Mouse (Mus musculus) C2C12 (cell line): ENCODE data around the gene Nop56. TPM values are rescaled to one million over a fixed set of nuclear protein-coding genes. Genes with fewer than 3 reads are reported as not detected.

Experiments
- H3K27me3 ChIP-seq: one replicate; pipeline ENCODE4 v1.6.1; 2011; ENCODE audit not compliant: control insufficient read depth, insufficient read depth, insufficient read length
- H3K36me3 ChIP-seq: one replicate; pipeline ENCODE4 v1.6.1; 2011; ENCODE audit not compliant: control insufficient read depth, insufficient read depth
- H3K4me3 ChIP-seq: one replicate; pipeline ENCODE4 v1.5.1; 2011; ENCODE audit warnings: mild to moderate bottlenecking, control low read depth; ENCODE audit not compliant: poor library complexity, insufficient read depth, severe bottlenecking
- H3K79me2 ChIP-seq: one replicate; pipeline ENCODE4 v1.6.1; 2011; ENCODE audit not compliant: control insufficient read depth, insufficient read depth
- H3K79me3 ChIP-seq: one replicate; pipeline ENCODE4 v1.6.1; 2011; ENCODE audit warnings: low read depth, control low read depth
- H3ac ChIP-seq: one replicate; pipeline ENCODE3; 2011; ENCODE audit warnings: low read depth; ENCODE audit not compliant: control insufficient read depth, insufficient read length
- CEBPB ChIP-seq: IDR thresholded peaks from one replicate; pipeline ENCODE4 v1.6.1; 2011; ENCODE audit warnings: low read depth, mild to moderate bottlenecking, control low read depth, moderate library complexity
- CTCF ChIP-seq: IDR thresholded peaks from one replicate; pipeline ENCODE4 v1.5.1; 2011; ENCODE audit not compliant: control insufficient read depth, insufficient read depth, insufficient read length
- FOSL1 ChIP-seq: IDR thresholded peaks from one replicate; pipeline ENCODE4 v1.8.0; 2011; ENCODE audit warnings: mild to moderate bottlenecking, low read length; ENCODE audit not compliant: poor library complexity, insufficient read depth, severe bottlenecking
- MAX ChIP-seq: IDR thresholded peaks from one replicate; pipeline ENCODE4 v1.6.1; 2011; ENCODE audit warnings: mild to moderate bottlenecking, control low read depth
- MYOD1 ChIP-seq: IDR thresholded peaks from one replicate; pipeline ENCODE4 v1.6.1; 2011; ENCODE audit warnings: low read depth; ENCODE audit not compliant: control insufficient read depth, insufficient read length
- MYOG ChIP-seq: IDR thresholded peaks from one replicate; pipeline ENCODE4 v1.6.1; 2011; ENCODE audit not compliant: control insufficient read depth, insufficient read length; ENCODE audit errors: extremely low read depth
- USF1 ChIP-seq: IDR thresholded peaks from one replicate; pipeline ENCODE4 v1.6.1; 2011; ENCODE audit warnings: low read depth, mild to moderate bottlenecking, control low read depth, moderate library complexity
- polyA plus RNA-seq: library from polyadenylated mRNA; unstranded; fragments of >200 nt; fragmentation: generic; extraction: Trizol; gene quantifications from one replicate; pipeline ENCODE4 v1.2.1, GENCODE M21; 2012; ENCODE audit warnings: missing spikeins

Gene Nop56
- polyA plus RNA-seq, 1 experiment = 293 TPM

GRCm38 (mm10) chr2:130262398-130262797, 11.8 kb upstream of the Nop56 start:
- no peaks in the 10 kb centered on the region for H3K79me2 ChIP-seq
- no peak overlapping the region for H3ac ChIP-seq
- TF ChIP-seq CTCF = no peak
- TF ChIP-seq USF1 = no peak
- TF ChIP-seq MAX = no peak
- no peak for TF ChIP-seq FOSL1
- no peak for TF ChIP-seq MYOD1
- TF ChIP-seq MYOG = no peak
- no peak for TF ChIP-seq CEBPB
- no peak overlapping the region for H3K4me3 ChIP-seq
- peaks cover 29% of the 10 kb centered on the region for H3K27me3 ChIP-seq
- no peaks in the 10 kb centered on the region for H3K36me3 ChIP-seq
- no peaks in the 10 kb centered on the region for H3K79me3 ChIP-seq

GRCm38 (mm10) chr2:130265520-130265919, 8.7 kb upstream of the Nop56 start:
- no peaks in the 10 kb centered on the region for H3K79me2 ChIP-seq
- no peak overlapping the region for H3K4me3 ChIP-seq

GRCm38 (mm10) chr2:130268074-130268473, 6.2 kb upstream of the Nop56 start:
- Histone ChIP-seq H3K4me3 (no peak overlapping the region), H3K36me3 (no peaks in the 10 kb centered on the region), H3K79me3 (peaks cover under 1% of the 10 kb centered on the region), H3K27me3 (peaks cover 5% of the 10 kb centered on the region), H3K79me2 (peaks cover 4% of the 10 kb centered on the region), H3ac (no peak overlapping the region)
- no peak for TF ChIP-seq CEBPB
- TF ChIP-seq USF1 = no peak
- TF ChIP-seq MAX = no peak
- TF ChIP-seq CTCF = no peak
- TF ChIP-seq MYOG = no peak
- TF ChIP-seq FOSL1 = no peak
- no peak for TF ChIP-seq MYOD1

More at GRCm38 (mm10) chr2:130265520-130265919, 8.7 kb upstream of the Nop56 start:
- no peaks in the 10 kb centered on the region for H3K79me3 ChIP-seq
- H3K36me3 ChIP-seq = no peaks in the 10 kb centered on the region
- no peak overlapping the region for H3ac ChIP-seq
- peaks cover 22% of the 10 kb centered on the region for H3K27me3 ChIP-seq
- TF ChIP-seq FOSL1 (no peak), MYOD1 (no peak), USF1 (no peak), CEBPB (no peak), CTCF (no peak), MAX (no peak), MYOG (no peak)

GRCm38 (mm10) chr2:130273732-130274131, 498 bp upstream of the Nop56 start:
- H3K79me2 ChIP-seq = peaks cover 53% of the 10 kb centered on the region
- peak overlapping the region; percentile 74 for H3ac ChIP-seq
- H3K36me3 ChIP-seq = peaks cover 41% of the 10 kb centered on the region
- H3K4me3 ChIP-seq = peak overlapping the region; percentile 95
- H3K79me3 ChIP-seq = peaks cover 46% of the 10 kb centered on the region
- TF ChIP-seq USF1 (peak; percentile 61), FOSL1 (no peak), MAX (peak; percentile 96), CEBPB (no peak), MYOD1 (no peak), MYOG (no peak)
- H3K27me3 ChIP-seq = no peaks in the 10 kb centered on the region

GRCm38 (mm10) chr2:130274862-130275261, 632 bp downstream of the Nop56 start:
- H3K4me3 ChIP-seq = peak overlapping the region; percentile 95
- H3K36me3 ChIP-seq = peaks cover 49% of the 10 kb centered on the region
- peaks cover 46% of the 10 kb centered on the region for H3K79me3 ChIP-seq
- peaks cover 53% of the 10 kb centered on the region for H3K79me2 ChIP-seq
- peak overlapping the region; percentile 86 for H3ac ChIP-seq
- no peak for TF ChIP-seq CTCF
- TF ChIP-seq CEBPB = no peak
- no peak for TF ChIP-seq FOSL1
- TF ChIP-seq USF1 = no peak
- TF ChIP-seq MAX = no peak
- no peak for TF ChIP-seq MYOG
- no peak for TF ChIP-seq MYOD1
- no peaks in the 10 kb centered on the region for H3K27me3 ChIP-seq

GRCm38 (mm10) chr2:130275649-130276048, 1.4 kb downstream of the Nop56 start:
- H3K79me3 ChIP-seq = peaks cover 46% of the 10 kb centered on the region
- H3K4me3 ChIP-seq = peak overlapping the region; percentile 95
- no peaks in the 10 kb centered on the region for H3K27me3 ChIP-seq
- TF ChIP-seq MAX (peak; percentile 96), FOSL1 (no peak)
- H3ac ChIP-seq = peak overlapping the region; percentile 72
- H3K79me2 ChIP-seq = peaks cover 53% of the 10 kb centered on the region
- peaks cover 55% of the 10 kb centered on the region for H3K36me3 ChIP-seq
